ENCODE assay signal across 26 mouse cellular contexts in genomic region chr14:78048674-78049073, GRCm38 (mm10). TPM values are rescaled to one million over a fixed set of nuclear protein-coding genes. Genes with fewer than 3 reads are reported as not detected.
"Had no signal": no experiment of that assay in that cellular context is flagged by ENCODE, and none has a peak within 500 bp of the region (broad histone marks: within the 10 kb centered on the region; RNA-seq: fewer than 3 reads in every experiment).

No protein-coding gene starts in this region.

- DNase-seq: kidney, adult 11 months; kidney, adult 8-10 months; kidney, postnatal 25 days; layer of hippocampus, adult 9-11 months; liver, embryonic 13.5 days; midbrain, embryonic 14.5 days; thymus, postnatal 25 days had no signal

- H3K27ac ChIP-seq: hindbrain, postnatal 0 days; layer of hippocampus, adult 2 months; liver, embryonic 13.5 days; lung, embryonic 15.5 days had no signal

- H3K36me3 ChIP-seq: liver, embryonic 13.5 days; lung, embryonic 15.5 days had no signal

- H3K27me3 ChIP-seq: liver, embryonic 13.5 days; lung, embryonic 15.5 days had no signal

- H3K9ac ChIP-seq: liver, embryonic 13.5 days; lung, embryonic 15.5 days had no signal

- H3K4me1 ChIP-seq: liver, embryonic 13.5 days; lung, embryonic 15.5 days had no signal

- H3K4me3 ChIP-seq: layer of hippocampus, adult 2 months; liver, embryonic 13.5 days; lung, embryonic 15.5 days; myocyte had no signal

- ATAC-seq: hindbrain, postnatal 0 days; inflammation-experienced regulatory T-cells, adult 6 months had no signal

- H3K4me2 ChIP-seq: liver, embryonic 13.5 days; lung, embryonic 15.5 days; midbrain, embryonic 11.5 days had no signal

- H3K9me3 ChIP-seq: liver, embryonic 13.5 days; lung, embryonic 15.5 days had no signal

RNA-seq across cellular contexts. Expression of gene Fam216b, which starts 40.1 kb away (rescaled TPM):
- total RNA-seq: liver, adult 2 months; megakaryocyte progenitor cell, adult 5-6 weeks; megakaryocyte-erythroid progenitor cell, adult 5-6 weeks; monocyte, adult 5-6 weeks had no signal
- polyA plus RNA-seq: inflammation-experienced regulatory T-cells, adult 6 months; kidney, embryonic 16.5 days; large intestine, adult 2 months; limb, embryonic 11.5 days; limb, embryonic 14.5 days; liver, adult 2 months; liver, embryonic 13.5 days; liver, embryonic 16.5 days; midbrain, embryonic 11.5 days; myocyte; neural tube, embryonic 11.5 days; small intestine, adult 2 months; spleen, adult 2 months; stomach, embryonic 14.5 days had no signal
